Mouse (Mus musculus): Measurements from ENCODE around the gene Tmed10. TPM values are rescaled to one million over a fixed set of nuclear protein-coding genes. Genes with fewer than 3 reads are reported as not detected.

The Tmed10 gene
- total RNA-seq, 1 experiment = 109 TPM

DNA sequence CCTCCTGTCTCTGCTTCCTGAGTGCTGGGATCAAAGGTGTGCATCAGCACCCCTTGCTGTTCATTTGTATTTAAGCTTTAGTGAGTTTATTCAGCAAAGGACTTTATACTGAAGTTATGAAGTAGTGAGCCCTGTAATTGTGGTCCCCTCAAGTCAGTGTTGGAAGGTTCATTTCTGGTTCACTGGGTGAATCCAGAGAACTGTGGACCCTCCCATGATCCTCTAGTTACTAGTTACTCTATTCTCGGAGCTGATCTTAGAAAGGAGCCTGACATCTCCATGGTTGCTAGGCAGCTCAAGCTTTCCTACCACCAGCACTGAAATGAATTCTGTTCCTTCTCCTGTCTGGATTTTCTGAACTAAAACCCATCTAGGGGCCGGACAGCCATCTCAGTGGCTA lies 79.1 kb downstream of the Tmed10 start:
- TF ChIP-seq ZNF384 (IDR thresholded peaks at IDR 0.05; ENCODE audit: low read depth, low read length) (no peak), HCFC1 (IDR thresholded peaks at IDR 0.05; ENCODE audit: borderline replicate concordance, insufficient read depth, low read length) (no peak), MAFK (IDR thresholded peaks at IDR 0.05; ENCODE audit: insufficient read depth, low read depth, low read length) (no peak), CHD2 (IDR thresholded peaks at IDR 0.05; ENCODE audit: low read depth, low read length) (no peak), ZC3H11A (IDR thresholded peaks at IDR 0.05; ENCODE audit: borderline replicate concordance, low read depth, low read length) (no peak)
- in situ Hi-C loops (cut with MboI; ENCODE audit: low sequenced_read_pairs in 2 of 2, unreplicated experiment in 2 of 2) = no loop called here
- no peak overlapping the region for H3K27ac ChIP-seq (ENCODE audit: insufficient read depth, low read depth, low read length, poor library complexity, severe bottlenecking)
- H3K4me3 ChIP-seq (ENCODE audit: insufficient read depth in 1 of 2, low read depth in 1 of 2, low read length in 2 of 2, poor library complexity in 1 of 2, severe bottlenecking in 1 of 2) = no peak overlapping the region
- no peaks in the 10 kb centered on the region for H3K36me3 ChIP-seq (ENCODE audit: control insufficient read depth, insufficient read depth, low read length, poor library complexity, severe bottlenecking)
- H3K9ac ChIP-seq (ENCODE audit: insufficient read depth, low read depth, low read length, poor library complexity, severe bottlenecking) = no peak overlapping the region
- 0 out of 2 replicates have a peak, but pooled peaks cover 3% of the 10 kb centered on the region for H3K9me3 ChIP-seq (ENCODE audit: control insufficient read depth, insufficient read depth, low read depth, low read length)
- DNase-seq (ENCODE audit: low read depth, low spot score) = no peak
- H3K4me1 ChIP-seq (ENCODE audit: control insufficient read depth in 2 of 2, insufficient read depth in 2 of 2, low read length in 2 of 2, poor library complexity in 1 of 2) = peaks cover 0 to 7% of the 10 kb centered on the region in 2 experiments; a peak in 1 of 4 replicates

DNA sequence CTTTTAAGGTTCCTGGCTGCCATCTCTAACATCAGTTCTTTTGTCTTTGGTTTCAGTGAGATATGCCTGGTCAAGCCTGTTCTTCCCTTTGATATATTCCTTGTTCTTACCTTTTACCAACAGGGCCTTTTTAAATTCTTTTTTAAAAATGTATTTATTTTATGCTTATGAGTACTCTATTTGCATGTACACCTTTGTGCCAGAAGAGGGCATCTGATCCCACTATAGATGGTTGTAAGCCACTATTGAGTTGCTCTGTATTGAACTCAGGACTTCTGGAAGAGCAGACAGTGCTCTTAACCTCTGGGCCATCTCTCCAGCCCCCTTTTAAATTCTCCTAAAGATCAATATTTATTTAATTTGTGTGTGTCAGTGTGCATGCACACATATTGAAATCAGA lies 81.7 kb downstream of the Tmed10 start:
- no peak for DNase-seq (ENCODE audit: low read depth, low spot score)
- Histone ChIP-seq H3K27ac (ENCODE audit: insufficient read depth, low read depth, low read length, poor library complexity, severe bottlenecking) (no peak overlapping the region), H3K9me3 (ENCODE audit: control insufficient read depth, insufficient read depth, low read depth, low read length) (0 out of 2 replicates have a peak, but pooled peaks cover 3% of the 10 kb centered on the region), H3K4me3 (ENCODE audit: insufficient read depth in 1 of 2, low read depth in 1 of 2, low read length in 2 of 2, poor library complexity in 1 of 2, severe bottlenecking in 1 of 2) (no peak overlapping the region), H3K4me1 (ENCODE audit: control insufficient read depth in 2 of 2, insufficient read depth in 2 of 2, low read length in 2 of 2, poor library complexity in 1 of 2) (peaks cover 0 to 11% of the 10 kb centered on the region in 2 experiments; a peak in 1 of 4 replicates), H3K36me3 (ENCODE audit: control insufficient read depth, insufficient read depth, low read length, poor library complexity, severe bottlenecking) (no peaks in the 10 kb centered on the region), H3K9ac (ENCODE audit: insufficient read depth, low read depth, low read length, poor library complexity, severe bottlenecking) (no peak overlapping the region)
- no peak for TF ChIP-seq MAFK (IDR thresholded peaks at IDR 0.05; ENCODE audit: insufficient read depth, low read depth, low read length)
- no peak for TF ChIP-seq HCFC1 (IDR thresholded peaks at IDR 0.05; ENCODE audit: borderline replicate concordance, insufficient read depth, low read length)
- TF ChIP-seq CHD2 (IDR thresholded peaks at IDR 0.05; ENCODE audit: low read depth, low read length) = no peak
- no peak for TF ChIP-seq ZNF384 (IDR thresholded peaks at IDR 0.05; ENCODE audit: low read depth, low read length)
- TF ChIP-seq ZC3H11A (IDR thresholded peaks at IDR 0.05; ENCODE audit: borderline replicate concordance, low read depth, low read length) = no peak
- in situ Hi-C loops (cut with MboI; ENCODE audit: low sequenced_read_pairs in 2 of 2, unreplicated experiment in 2 of 2) = no loop called here

DNA sequence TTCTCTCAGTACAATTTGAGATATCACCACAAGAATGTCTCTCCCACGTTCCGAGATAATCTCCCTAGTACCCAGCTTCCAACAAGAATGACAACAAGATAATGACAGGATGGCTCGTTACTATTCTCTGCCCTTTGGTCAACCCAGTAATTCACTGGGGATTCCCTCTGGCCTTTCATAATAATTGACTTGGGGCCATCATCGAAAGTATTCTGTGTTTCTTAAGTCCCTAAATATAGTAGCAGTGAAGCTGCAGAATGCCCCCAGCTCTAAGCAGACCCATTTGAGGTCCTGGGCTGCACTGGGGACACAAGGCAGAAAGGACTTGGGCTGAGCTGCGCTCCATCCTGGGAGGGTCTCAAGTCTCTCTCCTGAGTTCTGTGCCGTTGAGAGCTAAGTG lies 82.4 kb downstream of the Tmed10 start:
- Histone ChIP-seq H3K9me3 (ENCODE audit: control insufficient read depth, insufficient read depth, low read depth, low read length) (0 out of 2 replicates have a peak, but pooled peaks cover 3% of the 10 kb centered on the region), H3K4me1 (ENCODE audit: control insufficient read depth in 2 of 2, insufficient read depth in 2 of 2, low read length in 2 of 2, poor library complexity in 1 of 2) (peaks cover 0 to 11% of the 10 kb centered on the region in 2 experiments; a peak in 1 of 4 replicates), H3K4me3 (ENCODE audit: insufficient read depth in 1 of 2, low read depth in 1 of 2, low read length in 2 of 2, poor library complexity in 1 of 2, severe bottlenecking in 1 of 2) (no peak overlapping the region), H3K36me3 (ENCODE audit: control insufficient read depth, insufficient read depth, low read length, poor library complexity, severe bottlenecking) (no peaks in the 10 kb centered on the region), H3K9ac (ENCODE audit: insufficient read depth, low read depth, low read length, poor library complexity, severe bottlenecking) (no peak overlapping the region), H3K27ac (ENCODE audit: insufficient read depth, low read depth, low read length, poor library complexity, severe bottlenecking) (no peak overlapping the region)
- DNase-seq (ENCODE audit: low read depth, low spot score) = no peak
- in situ Hi-C loops (cut with MboI; ENCODE audit: low sequenced_read_pairs in 2 of 2, unreplicated experiment in 2 of 2) = no loop called here
- no peak for TF ChIP-seq ZC3H11A (IDR thresholded peaks at IDR 0.05; ENCODE audit: borderline replicate concordance, low read depth, low read length)
- no peak for TF ChIP-seq MAFK (IDR thresholded peaks at IDR 0.05; ENCODE audit: insufficient read depth, low read depth, low read length)
- no peak for TF ChIP-seq ZNF384 (IDR thresholded peaks at IDR 0.05; ENCODE audit: low read depth, low read length)
- TF ChIP-seq HCFC1 (IDR thresholded peaks at IDR 0.05; ENCODE audit: borderline replicate concordance, insufficient read depth, low read length) = no peak
- no peak for TF ChIP-seq CHD2 (IDR thresholded peaks at IDR 0.05; ENCODE audit: low read depth, low read length)

DNA sequence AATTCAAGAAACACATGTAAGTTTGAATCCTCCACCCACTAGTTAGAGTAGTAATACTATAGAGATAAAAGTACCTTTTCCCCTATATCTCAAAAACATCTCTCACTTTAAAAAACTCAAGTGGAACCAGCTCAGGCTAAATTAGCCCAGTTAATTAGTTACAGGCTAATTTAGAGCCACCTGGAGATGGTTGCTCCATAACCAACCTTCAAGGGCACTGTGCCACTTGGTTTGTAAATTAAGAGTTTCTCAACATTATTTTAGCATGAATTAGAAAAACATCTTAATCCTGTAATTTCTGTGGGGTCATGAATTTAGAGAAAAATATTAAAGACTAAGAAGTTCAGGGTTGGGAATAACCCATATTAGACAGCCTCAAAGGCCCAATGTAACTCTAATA lies 83.1 kb downstream of the Tmed10 start:
- in situ Hi-C loops (cut with MboI; ENCODE audit: low sequenced_read_pairs in 2 of 2, unreplicated experiment in 2 of 2) = no loop called here
- no peak overlapping the region for H3K9ac ChIP-seq (ENCODE audit: insufficient read depth, low read depth, low read length, poor library complexity, severe bottlenecking)
- no peaks in the 10 kb centered on the region for H3K36me3 ChIP-seq (ENCODE audit: control insufficient read depth, insufficient read depth, low read length, poor library complexity, severe bottlenecking)
- H3K4me3 ChIP-seq (ENCODE audit: insufficient read depth in 1 of 2, low read depth in 1 of 2, low read length in 2 of 2, poor library complexity in 1 of 2, severe bottlenecking in 1 of 2) = no peak overlapping the region
- H3K4me1 ChIP-seq (ENCODE audit: control insufficient read depth in 2 of 2, insufficient read depth in 2 of 2, low read length in 2 of 2, poor library complexity in 1 of 2) = peaks cover 0 to 8% of the 10 kb centered on the region in 2 experiments; a peak in 1 of 4 replicates
- DNase-seq (ENCODE audit: low read depth, low spot score) = no peak
- no peak overlapping the region for H3K27ac ChIP-seq (ENCODE audit: insufficient read depth, low read depth, low read length, poor library complexity, severe bottlenecking)
- H3K9me3 ChIP-seq (ENCODE audit: control insufficient read depth, insufficient read depth, low read depth, low read length) = 0 out of 2 replicates have a peak, but pooled peaks cover 3% of the 10 kb centered on the region
- TF ChIP-seq CHD2 (IDR thresholded peaks at IDR 0.05; ENCODE audit: low read depth, low read length) = no peak
- TF ChIP-seq ZC3H11A (IDR thresholded peaks at IDR 0.05; ENCODE audit: borderline replicate concordance, low read depth, low read length) = no peak
- TF ChIP-seq MAFK (IDR thresholded peaks at IDR 0.05; ENCODE audit: insufficient read depth, low read depth, low read length) = no peak
- TF ChIP-seq ZNF384 (IDR thresholded peaks at IDR 0.05; ENCODE audit: low read depth, low read length) = no peak
- no peak for TF ChIP-seq HCFC1 (IDR thresholded peaks at IDR 0.05; ENCODE audit: borderline replicate concordance, insufficient read depth, low read length)
